Mouse (Mus musculus): ENCODE data around the gene Gp6. TPM values are rescaled to one million over a fixed set of nuclear protein-coding genes. Genes with fewer than 3 reads are reported as not detected.
"Not testable (repeated sequence)": the region's sequence is repeated elsewhere in the genome, so short reads cannot be mapped to it uniquely, and the experiment has no call there.

Gene Gp6
- polyA plus RNA-seq (2016; fragmentation: Nextera tagmentation; extraction: Ambion mirVana): 5.0 and 5.5 TPM in 2 replicates

DNA sequence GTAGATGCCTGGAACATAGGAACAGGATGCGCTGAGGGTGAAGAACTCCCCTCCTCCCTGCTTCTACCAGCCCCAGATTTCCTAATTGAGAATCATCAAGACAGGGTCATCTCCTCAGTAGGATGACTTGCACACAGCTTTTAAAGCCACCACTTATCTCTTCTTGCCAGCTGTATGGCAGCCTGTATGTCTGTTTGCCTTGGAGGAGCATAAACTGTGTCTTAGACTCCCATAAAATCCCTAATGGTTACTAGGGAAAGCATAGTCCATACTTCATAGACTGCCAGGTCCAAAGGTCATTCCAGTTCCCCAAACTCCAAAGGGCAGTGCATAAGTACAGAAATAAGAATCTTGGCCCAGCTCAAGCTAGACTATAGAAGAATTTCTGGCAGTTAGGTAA, at the start of gene Gp6:
TSS of gene Gp6 (minus strand) at position 15 of the 400 bp plus-strand sequence.
- no peak for ATAC-seq
- Histone ChIP-seq H3K27ac (no peak within 1 kb of the TSS), H3K36me3 (no peaks in the 10 kb centered on the region), H3K27me3 (replicated peaks) (no peaks in the 10 kb centered on the region), H3K4me2 (no peak within 1 kb of the TSS), H3K9me3 (replicated peaks) (no peaks in the 10 kb centered on the region), H3K9ac (no peak within 1 kb of the TSS), H3K4me3 (no peak within 1 kb of the TSS), H3K4me1 (no peaks in the 10 kb centered on the region)
- 61% methylated on average over 1 of the region's 1 CpGs for WGBS (ENCODE audit: insufficient replicate concordance)

DNA sequence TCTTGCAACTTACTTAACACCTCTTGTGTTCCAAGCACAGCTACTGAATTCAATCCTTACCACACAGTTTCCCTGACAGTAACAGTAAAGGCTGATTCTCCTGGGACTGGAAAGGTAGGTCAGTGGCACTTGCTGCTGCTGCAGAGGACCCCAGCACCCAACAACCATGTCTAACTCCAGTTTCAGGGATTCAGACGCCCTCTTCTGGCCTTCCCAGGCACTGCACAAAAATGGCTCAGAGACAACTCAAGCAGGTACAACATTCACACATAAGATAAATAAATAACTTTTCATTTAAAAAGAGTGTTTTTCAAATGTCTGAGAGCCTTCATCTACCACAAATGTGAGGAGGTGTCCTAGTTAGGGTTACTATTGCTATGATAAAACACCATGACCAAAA, 49.6 kb upstream of the Gp6 start:
- Histone ChIP-seq H3K4me3 (no peak overlapping the region), H3K9me3 (replicated peaks) (no peaks in the 10 kb centered on the region; the same call in 1 of the 2 replicates), H3K27ac (no peak overlapping the region), H3K4me2 (no peak overlapping the region), H3K36me3 (peaks cover 22% of the 10 kb centered on the region), H3K9ac (no peak overlapping the region), H3K27me3 (replicated peaks) (0 out of 2 replicates have a peak, but pooled peaks cover 3% of the 10 kb centered on the region), H3K4me1 (peaks cover 18% of the 10 kb centered on the region)
- no peak for ATAC-seq
- 0% methylated on average over 1 of the region's 1 CpGs for whole genome bisulfite sequencing (ENCODE audit: insufficient replicate concordance)

DNA sequence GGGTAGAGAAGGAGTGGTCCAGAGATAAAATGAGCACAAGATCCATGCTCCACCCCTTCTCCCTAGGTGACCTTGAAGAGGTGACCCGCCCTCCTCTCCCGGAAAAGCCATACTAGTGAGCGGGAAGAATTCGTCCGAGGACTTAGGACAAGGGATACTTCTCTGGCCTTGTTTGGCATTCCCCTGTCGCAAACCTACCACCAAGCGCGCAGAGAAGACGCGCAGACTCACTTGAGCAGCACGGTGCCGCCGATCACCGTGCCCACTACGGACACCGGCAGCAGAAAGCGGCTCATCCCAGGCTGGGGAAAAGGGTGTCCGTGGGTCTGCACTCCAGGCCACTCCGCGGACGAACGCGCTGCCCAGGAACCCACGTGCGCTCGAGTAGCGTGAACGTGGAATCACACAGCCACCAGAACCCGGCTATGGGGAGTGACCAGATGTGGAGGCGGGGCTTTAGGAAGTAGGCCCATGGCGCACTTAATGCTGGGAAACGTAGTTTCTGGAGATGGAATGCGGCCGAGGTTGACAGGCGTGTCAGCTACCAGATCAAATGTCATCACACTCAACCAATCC, 47.8 kb upstream of the Gp6 start, which contains the start of gene Rdh13:
TSS of gene Rdh13 (minus strand) at position 434 of the 576 bp plus-strand sequence.
- H3K27ac ChIP-seq: peak within 1 kb of the TSS; percentile 64; the same call in 1 of the 2 replicates
- WGBS (ENCODE audit: insufficient replicate concordance): under 1% methylated on average over 35 of the region's 35 CpGs
- peak within 1 kb of the TSS; percentile 85 for H3K4me2 ChIP-seq
- H3K36me3 ChIP-seq: peaks cover 39% of the 10 kb centered on the region
- H3K9ac ChIP-seq: peak within 1 kb of the TSS; percentile 69
- ATAC-seq: peak; percentile 94
- H3K4me1 ChIP-seq: peaks cover 17% of the 10 kb centered on the region
- 0 out of 2 replicates have a peak, but pooled peaks cover 3% of the 10 kb centered on the region for H3K27me3 ChIP-seq (replicated peaks)
- H3K4me3 ChIP-seq: peak within 1 kb of the TSS; percentile 83
- no peaks in the 10 kb centered on the region; the same call in 1 of the 2 replicates for H3K9me3 ChIP-seq (replicated peaks)

DNA sequence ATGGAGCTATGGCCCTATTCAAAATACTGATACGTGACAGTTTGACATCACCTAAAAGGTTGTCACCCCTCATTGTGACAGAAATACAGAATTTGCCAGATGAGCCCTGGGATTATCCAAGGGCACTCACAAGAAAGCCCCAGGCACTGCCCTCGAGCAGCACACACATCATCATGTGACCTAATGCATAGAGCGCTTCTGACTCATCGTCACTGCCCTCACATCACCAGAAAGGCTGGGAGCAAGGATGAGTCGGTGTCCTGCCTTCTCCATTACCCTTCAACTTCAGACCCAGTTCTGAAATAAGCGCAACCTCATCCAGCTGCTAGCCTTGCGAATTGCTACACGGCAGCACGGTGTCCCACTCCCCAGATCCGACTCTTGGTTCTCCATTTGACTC, 43.0 kb upstream of the Gp6 start:
- no peak overlapping the region for H3K4me2 ChIP-seq
- WGBS (ENCODE audit: insufficient replicate concordance): 80% methylated on average over 10 of the region's 10 CpGs
- ATAC-seq: no peak
- H3K27me3 ChIP-seq (replicated peaks): no peaks in the 10 kb centered on the region
- no peak overlapping the region for H3K4me3 ChIP-seq
- H3K36me3 ChIP-seq: peaks cover 74% of the 10 kb centered on the region
- H3K27ac ChIP-seq: no peak overlapping the region
- H3K9me3 ChIP-seq (replicated peaks): no peaks in the 10 kb centered on the region
- peaks cover 12% of the 10 kb centered on the region for H3K4me1 ChIP-seq
- no peak overlapping the region for H3K9ac ChIP-seq

DNA sequence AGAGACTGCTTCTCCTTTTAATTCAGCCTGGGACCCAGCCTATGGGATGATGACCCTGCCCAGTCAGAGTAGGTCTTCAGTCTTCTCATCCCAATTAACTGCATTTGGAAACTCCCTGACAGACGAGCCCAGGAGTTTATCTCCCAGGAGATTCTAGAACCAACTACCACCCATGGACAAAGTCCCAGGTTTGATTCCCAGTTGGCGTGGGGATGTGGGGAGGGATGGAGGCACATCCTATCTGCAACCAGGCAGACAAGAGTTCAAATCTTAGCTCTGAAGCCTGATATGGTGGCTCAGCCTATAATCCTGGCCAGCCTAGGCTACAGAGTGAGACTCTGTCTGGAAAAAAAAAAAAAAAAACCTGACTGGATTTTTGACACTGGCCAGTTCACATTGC, 40.2 kb upstream of the Gp6 start:
- ATAC-seq: no peak
- Histone ChIP-seq H3K4me1 (no peaks in the 10 kb centered on the region), H3K4me2 (no peak overlapping the region), H3K27ac (no peak overlapping the region), H3K4me3 (no peak overlapping the region), H3K9me3 (replicated peaks) (no peaks in the 10 kb centered on the region), H3K9ac (no peak overlapping the region), H3K36me3 (peaks cover 83% of the 10 kb centered on the region), H3K27me3 (replicated peaks) (no peaks in the 10 kb centered on the region)
- 72% methylated on average over 2 of the region's 2 CpGs for WGBS (ENCODE audit: insufficient replicate concordance)

DNA sequence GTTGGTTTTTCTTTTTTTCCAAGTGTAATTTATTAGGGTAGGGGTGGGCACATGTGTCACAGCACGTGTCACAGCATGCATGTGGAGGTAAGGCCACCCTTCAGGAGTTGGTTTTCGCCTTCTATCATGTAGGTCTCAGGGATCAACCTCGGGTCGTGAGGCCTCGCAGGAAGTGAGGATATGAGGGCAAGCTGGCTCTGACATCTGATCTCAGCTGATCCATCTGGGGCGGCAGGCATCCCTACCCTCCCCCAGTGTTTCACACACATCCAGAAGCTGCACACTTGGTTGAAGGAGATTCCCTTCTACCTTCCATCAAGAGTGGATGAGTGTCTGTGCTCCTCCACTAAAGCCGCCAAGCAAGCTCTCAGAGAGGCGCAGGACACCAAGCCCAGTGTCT, 34.5 kb upstream of the Gp6 start:
- peaks cover 83% of the 10 kb centered on the region for H3K36me3 ChIP-seq
- H3K4me2 ChIP-seq: no peak overlapping the region
- H3K27ac ChIP-seq: no peak overlapping the region
- 77% methylated on average over 8 of the region's 8 CpGs for WGBS (ENCODE audit: insufficient replicate concordance)
- no peak overlapping the region for H3K9ac ChIP-seq
- H3K4me3 ChIP-seq: no peak overlapping the region
- H3K9me3 ChIP-seq (replicated peaks): no peaks in the 10 kb centered on the region
- H3K27me3 ChIP-seq (replicated peaks): no peaks in the 10 kb centered on the region
- H3K4me1 ChIP-seq: no peaks in the 10 kb centered on the region
- ATAC-seq: no peak

DNA sequence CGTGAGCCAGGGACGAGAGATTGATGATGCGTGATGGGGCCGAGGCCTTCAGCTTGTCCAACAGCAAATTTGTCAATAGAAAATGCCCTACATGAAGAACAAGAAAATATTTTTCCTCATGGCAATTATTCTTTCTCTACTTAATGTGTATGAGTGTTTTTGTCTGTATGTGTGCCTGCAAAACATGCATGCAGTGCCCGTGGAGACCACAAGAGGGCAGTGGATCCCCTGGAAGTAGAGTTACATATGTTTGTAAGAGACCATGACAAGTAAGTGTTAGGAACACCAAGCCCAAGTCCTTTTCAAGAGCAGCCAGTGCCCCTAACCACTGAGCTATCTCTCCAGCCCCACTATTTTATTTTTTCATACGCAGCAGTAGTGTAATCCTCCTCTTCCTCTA, 34.0 kb upstream of the Gp6 start:
- Histone ChIP-seq H3K9ac (no peak overlapping the region), H3K4me3 (no peak overlapping the region), H3K9me3 (replicated peaks) (no peaks in the 10 kb centered on the region), H3K36me3 (peaks cover 82% of the 10 kb centered on the region), H3K27ac (no peak overlapping the region), H3K4me2 (no peak overlapping the region), H3K27me3 (replicated peaks) (no peaks in the 10 kb centered on the region), H3K4me1 (no peaks in the 10 kb centered on the region)
- ATAC-seq: no peak
- WGBS (ENCODE audit: insufficient replicate concordance): 67% methylated on average over 6 of the region's 6 CpGs

DNA sequence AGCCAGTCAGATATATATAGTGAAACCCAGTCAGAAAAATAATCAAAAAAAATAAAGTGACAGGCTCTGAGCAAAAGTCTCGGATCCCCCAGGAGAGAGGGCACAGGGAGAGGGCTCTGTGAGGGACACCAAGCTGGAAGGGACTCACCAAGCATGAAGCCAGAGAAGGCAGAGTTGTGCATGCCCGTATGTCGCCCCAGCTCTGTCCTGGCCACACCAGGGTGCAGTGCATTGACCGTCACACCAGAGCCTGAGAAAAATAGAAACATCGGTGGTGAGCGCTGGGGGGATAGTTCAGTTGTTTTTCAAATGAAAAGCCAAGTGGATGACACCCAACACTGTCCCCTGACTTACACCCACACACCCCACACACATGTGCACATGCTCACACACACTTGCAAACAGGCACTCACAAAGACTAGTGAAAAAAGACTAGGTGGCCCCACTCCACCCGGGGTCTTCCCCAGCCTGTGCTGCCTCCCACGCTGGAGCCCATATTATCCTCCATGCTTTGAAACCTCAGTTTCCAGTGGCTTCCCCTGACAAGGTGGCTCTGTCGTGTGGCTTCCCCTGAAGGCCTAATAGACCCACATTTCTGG, 32.8 kb upstream of the Gp6 start:
- Histone ChIP-seq H3K27ac (no peak overlapping the region), H3K36me3 (peaks cover 82% of the 10 kb centered on the region), H3K4me2 (no peak overlapping the region), H3K27me3 (replicated peaks) (no peaks in the 10 kb centered on the region), H3K9ac (no peak overlapping the region), H3K4me1 (no peaks in the 10 kb centered on the region), H3K4me3 (no peak overlapping the region), H3K9me3 (replicated peaks) (no peaks in the 10 kb centered on the region)
- no peak for ATAC-seq
- WGBS (ENCODE audit: insufficient replicate concordance): 80% methylated on average over 9 of the region's 9 CpGs

DNA sequence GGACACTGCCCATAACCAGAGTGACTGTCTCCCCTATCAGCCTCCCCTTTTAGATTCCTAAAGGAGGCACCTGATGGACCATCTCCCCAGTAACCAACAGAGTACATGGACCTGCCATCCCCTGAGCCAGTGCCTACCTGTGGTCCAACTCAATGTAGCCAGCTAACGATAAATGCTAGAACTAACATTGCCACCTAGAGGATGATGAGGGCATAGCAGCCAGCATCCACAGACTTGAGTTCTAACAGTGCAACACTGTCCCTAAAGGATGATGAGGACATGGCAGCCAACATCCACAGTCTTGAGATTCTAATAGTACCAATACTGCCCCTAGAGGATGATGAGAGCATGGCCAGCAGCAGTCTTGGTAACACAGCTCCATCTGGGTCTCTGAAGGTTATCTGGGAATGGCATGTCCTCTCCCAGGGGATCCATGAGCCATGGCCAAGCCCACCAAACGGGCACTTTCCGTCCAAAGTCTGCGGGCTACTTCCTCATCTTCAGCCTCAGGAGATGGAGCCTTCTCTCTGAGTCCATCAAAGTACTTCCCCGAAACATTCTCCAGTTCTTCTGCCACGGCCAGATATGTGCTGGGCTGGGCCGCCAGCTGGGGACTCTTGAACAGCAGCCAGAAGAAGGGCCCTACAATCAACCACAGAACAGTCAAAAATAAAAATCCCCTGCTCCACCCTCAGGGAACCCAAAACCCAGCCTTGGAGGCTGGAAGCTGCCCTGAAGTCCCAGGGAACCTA, 29.8 kb upstream of the Gp6 start:
- Histone ChIP-seq H3K9ac (no peak overlapping the region), H3K4me3 (no peak overlapping the region), H3K27me3 (replicated peaks) (no peaks in the 10 kb centered on the region), H3K36me3 (peaks cover 64% of the 10 kb centered on the region), H3K4me1 (no peaks in the 10 kb centered on the region), H3K27ac (no peak overlapping the region), H3K4me2 (no peak overlapping the region), H3K9me3 (replicated peaks) (no peaks in the 10 kb centered on the region)
- 53% methylated on average over 7 of the region's 7 CpGs for WGBS (ENCODE audit: insufficient replicate concordance)
- ATAC-seq: peak; percentile 87

DNA sequence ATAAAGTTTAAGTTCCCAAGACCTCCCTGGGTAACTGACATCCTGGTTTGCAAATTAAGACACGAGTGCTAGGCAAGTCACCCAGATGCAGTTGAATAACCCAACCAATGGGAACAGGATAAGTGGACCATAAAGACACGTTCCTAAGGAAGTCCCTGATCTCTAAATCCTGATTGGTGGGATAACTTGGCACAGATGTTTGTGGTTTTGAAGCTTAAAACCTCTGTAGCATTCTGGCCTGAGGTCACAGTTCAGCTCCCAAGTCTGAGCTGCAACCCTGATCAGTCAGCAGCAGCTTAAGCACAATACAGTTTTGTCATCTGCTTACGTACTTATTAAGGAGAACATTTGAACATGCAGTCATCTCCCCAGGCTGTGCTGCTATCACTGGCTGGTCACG, 22.7 kb upstream of the Gp6 start:
- H3K4me2 ChIP-seq: no peak overlapping the region
- no peaks in the 10 kb centered on the region for H3K27me3 ChIP-seq (replicated peaks)
- no peak overlapping the region for H3K9ac ChIP-seq
- no peaks in the 10 kb centered on the region for H3K4me1 ChIP-seq
- H3K27ac ChIP-seq: no peak overlapping the region
- 37% methylated on average over 4 of the region's 4 CpGs for WGBS (ENCODE audit: insufficient replicate concordance)
- no peak for ATAC-seq
- no peak overlapping the region for H3K4me3 ChIP-seq
- no peaks in the 10 kb centered on the region for H3K9me3 ChIP-seq (replicated peaks)
- H3K36me3 ChIP-seq: 0 out of 2 replicates have a peak, but pooled peaks cover 10% of the 10 kb centered on the region

DNA sequence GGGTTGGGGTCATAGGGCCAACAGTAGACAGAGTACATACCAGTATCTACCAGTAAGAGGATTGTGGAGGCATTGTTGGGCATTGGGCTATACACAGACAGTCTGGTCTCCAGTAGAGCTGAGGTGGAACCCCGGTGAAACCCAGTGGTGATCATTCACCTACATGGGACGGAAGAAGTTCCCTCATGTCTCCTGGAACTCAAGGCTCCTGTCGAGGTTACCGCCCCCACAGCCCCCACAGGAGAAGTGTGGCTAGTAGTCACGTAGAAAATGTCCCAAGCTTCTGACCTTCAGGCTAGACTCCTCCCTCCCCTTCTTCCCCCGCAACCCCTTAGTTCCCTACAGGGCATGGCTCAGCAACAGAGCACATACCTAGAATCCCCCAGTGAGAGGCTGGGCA, 22.1 kb upstream of the Gp6 start:
- Histone ChIP-seq H3K27ac (no peak overlapping the region), H3K4me3 (no peak overlapping the region), H3K9ac (no peak overlapping the region), H3K27me3 (replicated peaks) (no peaks in the 10 kb centered on the region), H3K36me3 (0 out of 2 replicates have a peak, but pooled peaks cover 6% of the 10 kb centered on the region), H3K9me3 (replicated peaks) (no peaks in the 10 kb centered on the region), H3K4me1 (no peaks in the 10 kb centered on the region), H3K4me2 (no peak overlapping the region)
- no peak for ATAC-seq
- WGBS (ENCODE audit: insufficient replicate concordance): 65% methylated on average over 6 of the region's 6 CpGs

DNA sequence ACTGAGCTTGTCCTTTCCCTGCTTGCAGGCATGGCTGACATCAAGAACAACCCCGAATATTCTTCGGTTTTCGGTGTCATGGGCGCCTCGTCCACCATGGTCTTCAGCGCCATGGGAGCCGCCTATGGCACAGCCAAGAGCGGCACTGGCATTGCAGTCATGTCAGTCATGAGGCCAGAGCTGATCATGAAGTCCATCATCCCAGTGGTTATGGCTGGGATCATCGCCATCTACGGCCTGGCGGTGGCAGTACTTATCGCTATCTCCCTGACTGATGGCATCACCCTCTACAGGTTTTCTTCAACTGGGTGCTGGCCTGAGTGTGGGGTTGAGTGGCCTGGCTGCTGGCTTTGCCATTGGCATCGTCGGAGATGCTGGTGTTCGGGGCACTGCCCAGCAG, 14.9 kb upstream of the Gp6 start:
- 83% methylated on average over 15 of the region's 15 CpGs for WGBS (ENCODE audit: insufficient replicate concordance)
- H3K4me3 ChIP-seq; H3K27me3 ChIP-seq (replicated peaks); H3K9me3 ChIP-seq (replicated peaks); H3K27ac ChIP-seq; ATAC-seq; H3K36me3 ChIP-seq; H3K9ac ChIP-seq; H3K4me1 ChIP-seq; H3K4me2 ChIP-seq: not testable (repeated sequence)

Measured in liver, embryonic 12.5 days (tissue).